Mouse (Mus musculus): ENCODE results near the gene Tor1aip2.
A peak's percentile ranks its signal among the peaks of the same experiment; 100 is the strongest.
"Not testable (repeated sequence)": the region's sequence is repeated elsewhere in the genome, so short reads cannot be mapped to it uniquely, and the experiment has no call there.

Tor1aip2 gene

GRCm38 (mm10) chr1:156035269-156035929, at the start of gene Tor1aip2:
TSS of gene Tor1aip2 (plus strand) at chr1:156035403.
- peak; percentile 65 to 80 for DNase-seq (ENCODE audit: low spot score in 2 of 2)

- DNase-seq (ENCODE audit: low spot score in 2 of 2), result no peak
Measured at GRCm38 (mm10) chr1:155987625-155988024, 47.6 kb upstream of the Tor1aip2 start.

- DNase-seq (ENCODE audit: low spot score in 2 of 2), result no peak
Measured at GRCm38 (mm10) chr1:155989387-155989786, 45.8 kb upstream of the Tor1aip2 start.

- no peak for DNase-seq (ENCODE audit: low spot score in 2 of 2)
Measured at GRCm38 (mm10) chr1:155990391-155990790, 44.8 kb upstream of the Tor1aip2 start.

- DNase-seq (ENCODE audit: low spot score in 2 of 2), result no peak
Measured at GRCm38 (mm10) chr1:155994524-155994923, 40.7 kb upstream of the Tor1aip2 start.

- DNase-seq (ENCODE audit: low spot score in 2 of 2), result no peak
Measured at GRCm38 (mm10) chr1:155995612-155996011, 39.6 kb upstream of the Tor1aip2 start.

- no peak for DNase-seq (ENCODE audit: low spot score in 2 of 2)
Measured at GRCm38 (mm10) chr1:156002366-156002765, 32.8 kb upstream of the Tor1aip2 start.

- DNase-seq (ENCODE audit: low spot score in 2 of 2), result no peak
Measured at GRCm38 (mm10) chr1:156003201-156003935, 31.8 kb upstream of the Tor1aip2 start.

GRCm38 (mm10) chr1:156005906-156006305, 29.3 kb upstream of the Tor1aip2 start:
- DNase-seq (ENCODE audit: low spot score in 2 of 2), result no peak

- DNase-seq (ENCODE audit: low spot score in 2 of 2), result no peak
Measured at GRCm38 (mm10) chr1:156009003-156009402, 26.2 kb upstream of the Tor1aip2 start.

GRCm38 (mm10) chr1:156019800-156020199, 15.4 kb upstream of the Tor1aip2 start:
- no peak for DNase-seq (ENCODE audit: low spot score in 2 of 2)

- DNase-seq (ENCODE audit: low spot score in 2 of 2), result no peak
Measured at GRCm38 (mm10) chr1:156020402-156020801, 14.8 kb upstream of the Tor1aip2 start.

- DNase-seq (ENCODE audit: low spot score in 2 of 2), result peak; percentile 22 to 38
Measured at GRCm38 (mm10) chr1:156024831-156025503, 10.2 kb upstream of the Tor1aip2 start.

GRCm38 (mm10) chr1:156027849-156028248, 7.4 kb upstream of the Tor1aip2 start:
- no peak for DNase-seq (ENCODE audit: low spot score in 2 of 2)

GRCm38 (mm10) chr1:156028340-156028975, 6.7 kb upstream of the Tor1aip2 start:
- DNase-seq (ENCODE audit: low spot score in 2 of 2), result no peak

- no peak for DNase-seq (ENCODE audit: low spot score in 2 of 2)
Measured at GRCm38 (mm10) chr1:156033921-156034320, 1.3 kb upstream of the Tor1aip2 start.

- no peak for DNase-seq (ENCODE audit: low spot score in 2 of 2)
Measured at GRCm38 (mm10) chr1:156034661-156035060, 542 bp upstream of the Tor1aip2 start.

GRCm38 (mm10) chr1:156035930-156036737, 931 bp downstream of the Tor1aip2 start, which contains the start of gene Tor1aip1:
TSS of gene Tor1aip1 (minus strand) at chr1:156036480.
- DNase-seq (ENCODE audit: low spot score in 2 of 2), result peak; percentile 97 to 98

- no peak for DNase-seq (ENCODE audit: low spot score in 2 of 2)
Measured at GRCm38 (mm10) chr1:156037144-156037583, 2.0 kb downstream of the Tor1aip2 start.

GRCm38 (mm10) chr1:156039989-156040388, 4.8 kb downstream of the Tor1aip2 start:
- DNase-seq (ENCODE audit: low spot score in 2 of 2), result not testable (repeated sequence)

All from right cerebral cortex, adult 2 months (tissue).